Mouse (Mus musculus) heart, postnatal 36 days (tissue): ENCODE results near the gene Stat6. TPM values are rescaled to one million over a fixed set of nuclear protein-coding genes. Genes with fewer than 3 reads are reported as not detected.

Source experiments
- DNase-seq, 2 experiments: peaks; one replicate each; pipeline ENCODE4 v3.0.0; 2021 to 2022
- intact Hi-C: fragments of 180-260 bp; cut with DNase I; formaldehyde crosslinking; loops from one replicate; pipeline ENCODE4 v1.15.1; 2025
- total RNA-seq, 2 experiments: library from RNA; stranded (reverse); gene quantifications; 2 replicates each; pipeline ENCODE4 v1.2.3; 2021

The Stat6 gene
- total RNA-seq, 2 experiments from 2014 or later, result 42.3 to 46.0 TPM

- intact Hi-C loops, result no loop called here
- DNase-seq, result no peak
Measured at GRCm38 (mm10) chr10:127703299-127703698, 60.5 kb downstream of the Stat6 start.

DNA sequence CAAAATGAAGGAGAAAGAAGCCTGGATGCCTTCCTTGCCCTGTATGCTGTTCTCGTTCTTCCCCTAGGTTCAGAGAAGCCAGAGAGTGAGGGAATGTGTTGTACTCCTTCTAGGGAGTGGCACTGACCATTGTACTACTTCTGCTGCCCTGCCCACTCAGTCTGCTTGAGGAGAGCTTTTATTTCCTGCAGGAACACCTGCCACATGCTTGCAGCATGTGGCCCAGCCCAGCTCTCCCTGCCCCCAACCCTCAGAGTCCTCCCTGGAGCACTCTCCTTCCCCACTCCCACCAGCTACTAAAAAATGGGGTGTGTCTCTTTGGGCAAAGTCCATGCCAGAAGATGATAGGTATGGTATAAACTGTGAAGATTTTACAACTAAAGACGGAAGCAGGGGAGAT is 61.5 kb downstream of the Stat6 start:
- no peak for DNase-seq
- intact Hi-C loops, result no loop called here

- intact Hi-C loops, result no loop called here
- no peak for DNase-seq
Measured at GRCm38 (mm10) chr10:127704766-127705220, 62.0 kb downstream of the Stat6 start, which contains the start of gene Myo1a. Myo1a (plus strand) TSS chr10:127705170.

DNA sequence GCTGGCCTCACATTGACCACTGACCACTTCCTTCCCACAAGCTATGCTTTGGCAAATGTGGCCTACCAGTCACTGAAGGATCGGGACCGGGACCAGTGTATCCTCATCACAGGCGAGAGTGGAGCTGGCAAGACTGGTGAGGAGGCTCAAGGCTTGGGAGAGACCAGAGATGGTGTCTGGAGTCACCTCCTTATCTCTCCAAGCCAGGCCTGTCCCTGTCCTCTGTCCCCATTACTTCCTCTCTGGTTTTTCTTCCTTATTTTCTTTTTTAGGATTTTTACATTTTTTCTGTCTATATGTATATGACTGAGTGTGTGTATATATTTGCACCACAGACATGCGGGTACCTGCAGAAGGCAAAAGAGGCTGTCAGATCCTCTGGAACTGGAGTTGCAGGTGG is 63.0 kb downstream of the Stat6 start:
- intact Hi-C loops, result no loop called here
- no peak for DNase-seq

DNA sequence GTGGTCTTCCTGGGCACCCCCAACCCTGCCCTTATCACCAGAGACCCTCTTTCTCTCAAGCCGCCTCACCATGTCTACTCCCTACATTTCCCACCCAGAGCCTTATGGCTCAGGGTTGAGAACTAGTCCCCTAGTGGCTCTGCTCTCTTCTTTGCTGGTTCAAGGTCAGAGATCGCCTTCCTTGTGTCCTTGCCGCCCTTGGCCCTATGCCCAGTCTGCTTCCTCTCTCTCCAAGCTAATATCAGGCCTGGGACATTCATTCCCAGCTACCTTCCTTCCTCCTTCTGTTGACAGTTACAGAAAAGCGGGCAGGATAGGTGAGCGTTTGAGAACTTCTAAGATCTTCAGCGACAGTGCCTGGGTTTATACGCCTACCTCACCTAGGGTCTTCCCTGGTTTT is 64.9 kb downstream of the Stat6 start:
- peak; percentile 25 to 40 for DNase-seq
- intact Hi-C loops, result no loop called here

DNA sequence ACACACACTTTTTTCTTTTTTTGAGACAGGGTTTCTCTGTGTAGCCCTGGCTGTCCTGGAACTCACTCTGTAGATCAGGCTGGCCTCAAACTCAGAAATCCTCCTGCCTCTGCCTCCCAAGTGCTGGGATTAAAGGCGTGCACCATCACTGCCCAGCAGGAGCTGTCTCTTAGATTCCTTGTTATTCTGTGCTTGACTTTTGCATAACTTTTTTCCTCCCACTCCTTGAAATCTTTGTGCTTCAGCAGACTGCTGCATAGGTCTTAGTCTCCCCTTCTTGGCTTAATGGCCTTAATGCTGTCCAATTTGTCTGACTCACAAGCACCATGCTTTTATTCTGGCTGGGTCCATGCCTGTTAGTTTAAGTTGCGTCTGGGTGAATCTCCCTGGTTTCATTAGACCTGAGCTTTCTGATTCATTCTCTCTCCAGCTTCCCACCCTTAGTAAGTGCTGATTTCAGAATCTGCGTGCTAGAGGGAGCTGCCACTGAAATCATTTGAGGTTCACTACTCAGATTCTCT is 66.1 kb downstream of the Stat6 start:
- DNase-seq, result no peak
- intact Hi-C loops, result no loop called here

GRCm38 (mm10) chr10:127710331-127710730 is 67.5 kb downstream of the Stat6 start:
- no peak for DNase-seq
- intact Hi-C loops, result no loop called here

Other genes with a start within 250 kb of the Stat6 start
- under 1 TPM; 0.51 to 0.64 TPM for gene Stac3, start 141.3 kb upstream of the Stat6 start, total RNA-seq
- gene Ndufa4l2, start 128.0 kb upstream of the Stat6 start, total RNA-seq, result 10 to 100 TPM; 26.0 to 27.6 TPM
- gene Shmt2, start 120.5 kb upstream of the Stat6 start, total RNA-seq, result 10 to 100 TPM; 43.8 to 44.3 TPM
- under 1 TPM; 0.28 to 0.41 TPM for gene Nxph4, start 108.4 kb upstream of the Stat6 start, total RNA-seq
- gene Lrp1, start 21.8 kb upstream of the Stat6 start, total RNA-seq, result 10 to 100 TPM; 73.4 to 88.6 TPM
- gene Nemp1, start 23.9 kb downstream of the Stat6 start, total RNA-seq, result 1 to 10 TPM; 2.7 to 4.5 TPM
- 1 to 10 TPM; 5.7 to 8.4 TPM for gene Nab2, start 25.6 kb downstream of the Stat6 start, total RNA-seq
- not detected for gene Myo1a, start 62.2 kb downstream of the Stat6 start, total RNA-seq
- not detected for gene Tac2, start 81.5 kb downstream of the Stat6 start, total RNA-seq
- gene Zbtb39, start 96.6 kb downstream of the Stat6 start, total RNA-seq, result 1 to 10 TPM; 6.8 to 7.8 TPM
- 1 to 10 TPM; 3.5 to 4.0 TPM for gene Gpr182, start 108.7 kb downstream of the Stat6 start, total RNA-seq
- gene Rdh1, start 116.7 kb downstream of the Stat6 start, total RNA-seq, result under 1 TPM in 1 of 2 experiments, not detected in 1; 0.08 TPM
- gene Rdh16f1, start 116.8 kb downstream of the Stat6 start, total RNA-seq, result under 1 TPM in 1 of 2 experiments, not detected in 1; 0.11 TPM
- under 1 TPM in 1 of 2 experiments, not detected in 1; 0.36 TPM for gene Rdh9, start 133.4 kb downstream of the Stat6 start, total RNA-seq
- gene Rdh16, start 158.2 kb downstream of the Stat6 start, total RNA-seq, result not detected
- gene Rdh19, start 206.9 kb downstream of the Stat6 start, total RNA-seq, result not detected
- gene Rdh16f2, start 223.5 kb downstream of the Stat6 start, total RNA-seq, result not detected
- gene Rdh7, start 245.8 kb downstream of the Stat6 start, total RNA-seq, result not detected